Mouse (Mus musculus) brain, adult 2 months (tissue): ENCODE results near the gene Prcp.
A peak's percentile ranks its signal among the peaks of the same experiment; 100 is the strongest.

ENCODE experiments used
- DNase-seq: peaks from one replicate; pipeline ENCODE4 v3.0.0; 2011; ENCODE audit warnings: low read depth, low spot score

Gene Prcp

DNA sequence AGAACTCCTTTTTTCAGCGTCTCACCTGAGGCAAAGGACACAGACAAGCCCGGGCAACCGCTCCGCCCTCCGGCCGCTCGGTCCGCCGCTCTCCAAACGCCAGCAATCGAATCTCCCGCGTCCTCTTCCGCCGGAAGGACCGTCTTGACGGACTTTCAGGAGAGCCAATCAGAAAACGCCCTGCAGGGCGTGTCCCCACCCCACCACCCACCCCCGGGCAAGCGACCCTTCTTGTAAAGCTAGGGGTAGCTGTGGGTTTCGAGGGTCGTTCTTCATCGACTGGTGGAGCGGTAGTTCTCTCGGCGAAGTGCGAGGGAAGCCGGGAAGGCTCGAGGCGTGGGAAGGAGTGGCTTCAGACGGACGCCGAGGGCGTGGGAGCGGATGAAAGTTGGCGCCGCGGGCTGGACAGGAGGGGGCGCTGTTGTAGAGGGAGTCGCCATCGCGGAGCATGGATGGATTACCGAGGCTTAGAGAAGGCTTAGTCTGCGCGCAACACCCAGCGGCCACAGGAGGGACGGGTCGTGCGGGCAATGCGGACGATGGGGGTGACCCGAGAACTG is at the start of gene Prcp, which contains the start of gene Ddias:
Gene Prcp, plus strand, starts transcription at position 355 of the 560 bp plus-strand sequence.
Gene Ddias, minus strand, starts transcription at position 132 of the 560 bp plus-strand sequence.
- DNase-seq: peak; percentile 97

DNA sequence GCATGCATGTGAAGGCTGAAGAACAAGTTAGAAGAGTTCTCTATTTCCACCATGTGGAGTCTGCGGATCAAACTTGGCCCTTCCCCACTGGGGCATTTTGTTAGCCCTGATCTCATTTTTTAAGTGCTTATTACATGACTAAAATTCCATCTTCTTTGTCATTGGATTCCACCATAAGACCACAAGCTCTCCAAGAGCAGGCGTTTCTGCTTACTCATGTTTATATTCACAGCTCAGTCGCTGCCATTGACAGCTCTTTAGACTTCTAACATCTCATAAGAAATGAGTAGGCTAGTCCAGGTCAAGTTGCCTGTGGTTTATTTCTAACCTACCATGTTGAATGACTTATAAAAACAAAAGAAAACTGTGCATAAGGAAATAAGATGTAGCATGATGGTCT is 48.0 kb upstream of the Prcp start:
- no peak for DNase-seq

DNA sequence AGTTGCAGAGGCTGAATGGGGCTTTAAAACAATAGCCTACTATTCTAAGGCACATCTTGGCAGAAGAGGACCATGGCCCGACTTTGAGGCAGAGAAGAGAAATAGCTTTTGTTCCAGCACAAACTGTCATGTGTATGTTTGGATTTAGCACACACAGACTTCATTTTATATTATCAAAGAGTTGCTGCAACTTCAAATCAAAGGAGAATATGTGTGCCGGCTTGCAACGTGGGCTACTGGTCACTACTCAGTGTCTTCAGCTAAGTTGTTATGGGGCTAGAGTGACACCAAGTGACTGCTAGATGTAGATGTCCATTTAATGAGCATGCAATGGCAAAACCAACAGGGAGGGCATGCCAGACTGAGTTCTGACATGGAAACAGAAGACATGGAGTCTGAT is 46.3 kb upstream of the Prcp start:
- peak; percentile 93 for DNase-seq

DNA sequence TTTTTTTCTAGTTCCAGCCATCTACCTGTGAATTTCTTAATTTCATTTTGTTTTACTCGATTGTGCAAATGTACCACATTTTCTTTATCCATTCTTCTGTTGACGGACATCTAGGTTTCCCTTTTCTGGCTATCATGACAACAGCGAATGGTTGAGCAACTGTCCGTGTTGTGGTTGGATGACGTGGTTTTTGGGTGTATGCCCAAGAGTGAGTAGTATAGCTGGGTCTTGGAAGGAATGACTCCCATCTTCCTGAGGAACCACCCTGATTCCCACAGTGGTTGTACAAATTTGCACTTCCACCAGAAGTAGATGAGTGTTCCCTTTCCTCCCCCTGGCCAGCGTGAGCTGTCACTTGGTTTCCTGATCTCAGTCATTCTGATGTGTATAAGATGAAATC is 41.9 kb upstream of the Prcp start:
- DNase-seq: no peak

DNA sequence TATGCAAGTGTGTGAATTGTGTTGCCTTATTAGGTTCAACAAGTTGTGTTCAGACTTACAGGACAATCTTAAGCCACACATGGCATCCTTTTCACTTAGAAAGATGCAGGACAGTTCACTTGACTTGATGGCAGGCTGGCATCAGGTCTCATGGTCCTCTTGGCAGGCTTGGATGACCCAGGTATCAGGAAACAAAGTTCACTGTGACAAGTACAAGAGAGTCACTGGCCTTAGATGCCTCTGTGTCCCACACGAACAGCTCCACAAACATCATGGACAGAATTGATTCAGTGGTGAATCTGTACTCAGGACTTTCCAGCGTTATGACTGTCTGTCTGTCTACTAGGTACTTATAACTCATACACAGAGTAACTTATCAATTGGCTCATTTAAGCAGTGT is 39.9 kb upstream of the Prcp start:
- DNase-seq: no peak

DNA sequence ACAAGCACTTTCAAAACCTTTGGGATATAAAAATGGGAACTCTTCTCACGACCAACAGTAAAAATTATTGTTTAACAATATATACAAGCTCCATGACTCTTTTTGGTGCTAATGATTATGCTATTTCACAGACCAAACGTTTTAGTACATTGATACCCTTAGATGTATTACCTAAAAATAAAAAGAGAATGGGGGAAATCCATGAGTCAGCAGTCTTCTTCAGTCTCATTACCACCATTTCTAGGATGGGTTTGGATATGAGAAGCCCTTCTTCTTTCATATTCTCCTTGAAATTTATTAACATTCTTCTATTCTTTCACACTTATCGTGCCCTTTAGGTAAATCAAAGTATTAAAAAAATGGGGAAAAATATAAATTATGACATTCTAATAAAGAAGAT is 37.8 kb upstream of the Prcp start:
- DNase-seq: no peak

DNA sequence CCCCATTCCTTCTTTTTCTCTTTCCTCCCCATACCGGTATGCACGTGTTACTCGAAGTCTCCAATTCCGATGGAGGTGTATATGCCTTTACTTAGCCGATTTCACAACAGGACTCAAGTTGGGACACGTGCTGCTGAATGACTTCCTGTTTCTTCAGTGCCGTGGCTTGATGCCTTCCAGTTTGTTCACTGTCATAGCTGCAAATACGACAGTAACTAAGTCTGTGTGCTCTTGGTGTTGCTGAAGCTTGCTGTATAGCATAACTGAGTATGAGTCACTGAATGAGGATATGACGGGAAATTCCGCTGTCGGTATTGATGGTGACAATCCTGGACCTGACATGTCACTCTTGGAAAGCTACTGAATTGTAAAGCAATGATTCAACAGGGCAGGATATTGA is 37.0 kb upstream of the Prcp start:
- DNase-seq: peak; percentile 31

DNA sequence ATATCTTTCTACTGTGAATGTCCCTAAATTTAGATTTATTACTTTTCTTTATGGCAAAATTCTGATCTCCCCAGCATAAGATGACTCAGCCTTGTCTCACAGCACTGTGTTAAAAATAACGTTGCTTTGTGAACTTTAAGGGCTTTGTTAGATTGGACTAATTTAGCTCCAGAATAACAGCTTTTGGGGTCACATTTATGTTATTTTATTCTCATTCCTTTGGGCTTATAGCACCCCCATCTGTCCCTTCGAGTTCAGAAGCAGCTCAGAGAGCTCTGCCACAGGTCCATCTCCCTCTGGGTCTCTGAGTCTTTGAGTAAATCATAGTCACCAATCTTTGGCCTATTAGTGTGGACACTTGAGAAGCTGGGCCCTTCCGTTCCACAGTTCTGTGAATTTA is 36.4 kb upstream of the Prcp start:
- DNase-seq: peak; percentile 70

DNA sequence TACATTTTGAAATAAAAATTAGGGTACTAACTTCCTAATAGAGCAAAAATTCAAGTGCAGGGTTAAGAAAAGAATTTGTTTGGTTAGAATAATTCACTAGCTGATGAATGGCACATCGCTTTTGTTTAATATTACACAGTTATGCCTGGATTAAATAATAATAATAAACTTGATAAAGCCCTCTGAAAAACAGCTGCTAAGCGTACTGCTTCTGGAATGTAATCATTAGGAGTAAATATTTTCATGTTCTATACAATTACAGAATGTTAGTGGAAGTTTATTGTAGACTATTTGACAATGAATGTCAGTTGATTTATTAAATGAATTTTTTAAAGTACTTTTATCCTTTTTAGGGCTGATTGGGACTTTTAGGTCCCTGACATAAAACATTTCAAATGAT is 32.0 kb upstream of the Prcp start:
- no peak for DNase-seq

DNA sequence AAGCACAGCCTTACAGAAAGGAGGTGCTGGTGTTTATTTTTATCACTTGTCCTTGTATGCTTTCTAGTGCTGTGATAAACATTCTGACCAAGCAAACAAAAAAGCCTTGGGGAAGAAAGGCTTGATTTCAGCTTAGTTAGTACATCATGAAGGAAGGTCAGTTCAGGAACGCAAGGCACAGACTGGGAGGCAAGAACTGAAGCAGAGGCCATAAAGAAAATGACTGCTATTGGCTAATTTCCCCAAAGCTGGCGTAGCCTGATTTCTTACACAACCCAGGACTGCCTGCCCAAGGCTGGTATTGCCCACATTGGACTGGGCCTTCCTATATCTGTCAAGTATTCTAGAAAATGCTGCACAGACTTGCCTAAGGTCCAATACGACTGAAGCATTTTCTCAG is 26.0 kb upstream of the Prcp start:
- DNase-seq: peak; percentile 4

DNA sequence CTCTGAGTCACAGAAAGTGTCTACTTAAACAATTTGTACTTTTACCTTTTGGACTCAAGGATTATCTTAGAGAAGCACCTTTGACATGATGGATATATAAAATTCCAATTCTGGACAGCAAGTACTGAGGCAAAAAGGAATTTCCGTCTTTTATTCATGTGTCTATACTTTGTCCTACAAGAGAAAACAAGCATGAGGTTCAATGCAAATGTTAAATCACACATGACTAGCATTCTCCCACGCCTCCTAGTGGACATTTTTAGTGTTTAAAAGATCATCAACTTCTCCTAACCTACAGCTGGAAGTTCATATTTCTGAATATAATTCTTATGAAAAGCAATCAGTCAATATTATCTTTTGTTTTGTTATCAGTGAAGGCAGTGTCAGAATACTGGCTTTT is 7.7 kb upstream of the Prcp start:
- DNase-seq: peak; percentile 67

DNA sequence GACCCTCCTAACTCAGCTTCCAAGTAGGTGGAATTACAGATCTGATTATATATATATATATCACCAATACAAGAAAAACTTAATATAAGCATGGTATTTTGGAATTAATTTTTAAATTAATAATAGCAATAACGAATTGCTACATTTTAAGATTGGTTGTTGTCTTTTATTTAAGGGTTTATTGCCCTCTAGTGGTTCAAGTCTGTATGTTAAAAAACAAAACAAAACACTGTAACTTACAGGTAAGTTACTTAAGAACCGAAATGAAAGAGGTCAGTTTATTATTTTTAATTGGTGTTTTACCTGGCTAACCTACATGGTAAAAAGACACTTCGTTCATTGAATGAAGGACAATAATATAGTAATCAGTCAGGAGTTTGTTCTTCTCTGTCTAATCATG is 4.1 kb upstream of the Prcp start:
- peak; percentile 27 for DNase-seq

DNA sequence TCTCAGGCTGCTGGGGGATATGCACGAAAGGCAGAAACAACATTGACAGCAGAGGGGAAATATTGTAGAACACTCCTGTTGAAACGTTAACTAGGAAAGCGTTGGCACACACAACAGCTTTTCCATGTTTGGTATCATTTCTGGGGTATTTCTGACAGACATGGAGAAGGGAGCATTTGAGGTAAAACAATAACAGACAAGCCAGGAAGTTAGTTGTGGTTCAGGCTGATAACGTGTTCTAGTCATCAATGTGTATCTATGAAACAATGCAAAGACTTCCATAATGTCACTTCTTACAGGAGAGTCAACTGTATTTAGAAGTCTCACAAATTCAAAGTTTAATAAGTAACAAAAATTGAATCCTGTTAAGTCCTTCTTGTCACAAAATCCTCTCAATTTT is 2.7 kb upstream of the Prcp start:
- no peak for DNase-seq

DNA sequence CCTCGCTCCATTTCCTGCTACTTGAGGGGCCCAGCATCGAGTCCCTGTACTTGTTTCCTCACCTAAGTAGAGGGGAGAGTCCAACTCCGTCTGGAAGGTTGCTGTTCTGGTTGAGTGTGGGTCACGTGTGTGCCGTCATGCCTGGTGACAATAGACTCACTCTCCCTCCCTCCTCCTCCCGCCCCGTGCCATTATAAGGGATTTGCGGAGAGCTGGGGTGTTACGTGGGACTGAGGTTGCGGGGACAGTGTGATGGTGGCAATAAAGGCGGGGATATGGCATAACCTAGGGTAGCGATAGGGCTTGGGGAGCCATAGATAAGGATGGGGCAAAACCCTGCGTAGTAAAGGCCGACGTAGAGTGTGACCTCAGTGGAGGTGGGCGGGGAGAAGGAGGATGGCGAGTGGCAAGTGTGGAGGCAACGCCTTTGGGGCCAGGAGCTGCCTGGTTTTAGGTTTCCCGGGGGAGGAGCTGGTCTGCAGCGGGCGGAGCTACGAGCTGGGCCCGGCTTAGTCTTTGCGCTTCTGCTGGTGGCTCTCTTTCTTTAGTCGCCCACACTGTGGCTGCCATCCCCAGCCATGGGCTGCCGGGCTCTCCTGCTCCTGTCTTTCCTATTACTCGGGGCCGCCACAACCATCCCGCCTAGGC is 615 bp downstream of the Prcp start:
- peak; percentile 98 for DNase-seq

DNA sequence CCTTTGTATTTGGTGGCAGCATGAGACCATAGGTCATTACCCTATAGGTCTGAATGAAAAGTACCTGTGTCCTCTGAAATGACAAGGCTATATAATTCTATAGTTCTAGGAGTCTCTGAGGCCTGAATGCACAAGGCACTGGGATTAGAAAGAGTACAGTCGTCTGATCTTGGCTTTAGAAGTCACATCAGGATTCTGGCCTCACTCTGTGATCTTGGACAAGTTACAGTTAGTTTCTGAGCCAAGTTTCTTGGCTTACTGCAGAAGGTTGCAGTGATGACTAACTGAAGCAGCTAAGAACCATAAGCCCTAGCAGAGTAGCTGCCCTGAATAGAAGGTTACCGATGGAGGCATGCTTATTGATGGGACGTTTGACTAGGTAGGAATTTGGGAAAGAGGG is 1.8 kb downstream of the Prcp start:
- DNase-seq: peak; percentile 63

DNA sequence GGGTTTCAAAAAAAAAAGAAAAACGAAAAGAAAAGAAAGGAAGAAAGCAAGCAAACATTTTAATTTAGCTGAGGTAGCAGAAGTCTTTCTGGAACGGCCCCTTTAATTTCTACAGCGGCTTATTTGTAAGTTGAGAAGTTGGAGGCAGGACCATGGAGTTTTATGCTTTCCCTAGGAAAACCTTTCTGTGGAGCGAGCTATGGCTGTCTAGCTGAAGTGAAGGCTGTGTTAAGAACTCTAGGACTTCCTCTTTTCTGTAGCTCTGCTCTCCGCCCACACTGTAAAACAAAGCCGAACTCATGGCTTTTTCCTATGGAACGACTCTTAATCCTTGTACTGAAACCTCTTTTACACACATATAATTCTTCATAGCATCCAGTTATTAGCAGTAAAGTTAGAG is 2.3 kb downstream of the Prcp start:
- peak; percentile 41 for DNase-seq

DNA sequence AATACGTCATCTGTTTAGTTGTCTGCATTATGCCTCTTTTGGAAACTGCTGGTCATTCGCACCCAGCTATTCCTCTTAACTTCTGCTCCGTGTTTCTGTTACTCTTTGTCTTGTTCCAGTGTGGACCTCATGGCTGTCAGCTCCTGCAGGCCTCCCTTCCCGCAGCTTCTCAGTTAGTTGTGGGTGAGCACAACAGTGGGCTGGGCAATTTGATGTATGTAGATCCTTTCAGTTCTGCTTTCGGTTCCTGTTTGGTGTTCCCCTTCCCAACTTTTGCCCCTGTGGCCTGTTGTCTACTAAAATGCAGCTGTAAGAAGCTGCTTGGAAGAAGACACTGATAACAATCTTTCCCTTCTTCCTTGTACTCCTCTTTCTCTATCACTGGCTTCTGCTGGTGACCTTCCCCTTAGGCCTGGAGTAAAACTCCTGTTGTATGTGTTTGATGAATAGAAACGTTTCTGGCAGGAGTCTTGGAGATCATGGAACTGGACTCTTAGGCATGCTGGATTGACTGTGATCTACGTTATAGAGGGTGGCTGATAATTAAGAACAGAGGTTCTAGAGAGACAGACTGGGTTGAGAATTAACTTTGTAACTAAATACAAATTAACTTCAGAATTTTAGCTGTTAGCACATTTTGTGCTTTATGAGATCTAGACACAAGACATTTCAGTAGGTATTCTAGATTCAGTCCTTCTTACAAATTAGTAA is 4.5 kb downstream of the Prcp start:
- peak; percentile 42 for DNase-seq

DNA sequence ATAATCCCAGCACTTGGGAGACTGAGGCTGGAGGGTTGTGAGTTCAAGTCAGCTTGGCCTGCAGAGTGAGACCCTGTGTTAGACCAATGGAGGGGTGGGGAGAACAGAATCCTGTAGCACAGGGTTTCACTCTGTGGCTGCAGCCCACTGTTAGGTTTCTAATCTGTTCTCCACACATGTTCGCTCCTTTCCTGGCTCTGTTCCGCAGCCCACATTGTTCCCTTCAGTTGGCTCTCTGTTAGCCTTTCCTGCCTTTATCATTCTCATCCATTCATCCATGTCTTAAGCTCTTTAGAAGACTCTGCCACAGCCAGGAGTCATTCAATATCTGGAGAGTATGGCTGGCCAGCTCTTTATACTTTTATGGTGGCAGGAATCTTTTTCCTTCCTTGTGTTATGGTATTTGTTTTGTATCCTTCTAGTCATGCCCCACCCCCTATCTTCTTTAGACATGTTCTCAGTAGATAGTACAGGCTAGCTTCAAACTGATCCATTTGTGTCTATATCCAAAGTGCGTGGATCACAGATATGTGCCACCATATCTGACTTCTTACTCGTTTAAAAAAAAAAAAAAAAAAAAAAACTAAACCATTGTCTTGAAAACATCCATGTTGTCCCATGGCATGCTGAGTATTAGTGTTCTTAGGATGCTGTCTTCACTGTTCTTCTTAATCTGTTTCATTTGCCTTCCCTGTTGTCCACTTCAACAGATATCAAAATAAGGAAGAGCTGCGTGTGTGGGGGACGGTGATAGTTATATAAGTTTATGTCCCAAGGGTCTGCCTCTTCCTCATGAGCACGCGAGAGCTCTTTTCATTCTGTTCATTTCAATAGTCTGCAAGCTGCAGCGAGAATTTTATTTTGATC is 9.8 kb downstream of the Prcp start:
- DNase-seq: no peak

DNA sequence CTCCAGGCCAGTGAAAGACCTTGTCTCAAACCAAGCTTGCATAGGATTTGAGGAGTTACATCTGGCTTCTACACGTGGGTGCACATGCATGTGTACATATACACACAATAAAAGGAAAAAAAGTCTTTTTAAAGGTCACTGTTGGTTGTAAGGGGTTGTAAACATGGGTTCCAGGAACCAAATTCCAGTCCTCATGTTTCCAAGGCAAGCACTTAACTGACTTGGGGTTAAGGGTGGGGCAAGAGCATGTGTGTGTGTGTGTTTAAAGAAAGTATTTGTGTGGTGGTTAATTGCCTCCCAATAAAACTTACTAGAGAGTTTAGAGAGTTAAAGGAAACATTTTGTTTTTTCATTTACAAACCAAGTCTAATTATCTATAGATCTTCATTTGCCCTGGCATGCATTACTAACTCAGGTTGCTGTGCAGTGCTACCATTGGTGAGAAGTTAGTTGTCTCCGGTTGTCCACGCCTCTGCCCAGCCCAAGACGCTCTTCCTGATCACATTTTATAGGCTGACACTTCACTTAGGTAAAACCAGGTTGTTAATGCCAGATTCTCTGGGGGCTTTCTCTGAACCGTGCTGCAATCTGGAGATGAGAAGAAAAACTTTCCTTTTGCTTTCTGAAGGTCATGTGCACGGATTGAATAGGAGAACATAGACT is 10.9 kb downstream of the Prcp start:
- DNase-seq: no peak

DNA sequence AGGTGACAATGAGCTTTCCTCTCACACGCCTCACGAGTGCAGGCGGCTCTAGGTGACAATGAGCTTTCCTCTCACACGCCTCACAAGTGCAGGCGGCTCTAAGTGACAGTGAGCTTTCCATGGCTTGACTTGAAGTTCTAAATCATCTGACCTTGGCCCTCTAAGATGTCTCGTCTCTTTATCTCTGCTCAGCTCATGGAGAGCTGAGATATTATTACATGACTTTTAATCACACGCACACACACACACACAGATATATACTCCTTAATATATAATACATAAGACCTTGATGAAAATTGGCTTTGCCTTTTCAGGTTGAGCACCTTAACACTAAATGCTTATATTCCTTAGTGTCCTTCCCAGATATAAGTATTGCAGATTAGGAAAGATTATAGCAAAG is 12.5 kb downstream of the Prcp start:
- DNase-seq: no peak

DNA sequence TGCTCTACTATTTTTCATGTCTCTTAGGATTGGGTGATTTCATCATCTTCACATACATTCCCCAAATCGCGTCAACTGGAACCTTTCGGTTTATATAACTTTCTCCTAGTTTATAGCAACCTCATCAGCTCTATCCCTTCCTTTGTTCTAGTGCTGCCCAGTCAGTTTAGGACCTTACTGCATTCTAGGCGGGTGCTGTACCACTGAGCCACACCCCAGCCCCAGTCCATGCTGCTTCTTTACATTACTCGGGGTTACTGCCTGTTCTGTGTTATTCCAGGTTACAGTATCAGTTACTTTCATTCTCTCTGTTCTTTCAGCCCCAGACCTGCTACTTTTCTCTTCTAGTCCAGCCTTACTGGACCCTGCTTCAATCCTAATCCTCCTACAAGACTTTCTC is 13.0 kb downstream of the Prcp start:
- DNase-seq: no peak

DNA sequence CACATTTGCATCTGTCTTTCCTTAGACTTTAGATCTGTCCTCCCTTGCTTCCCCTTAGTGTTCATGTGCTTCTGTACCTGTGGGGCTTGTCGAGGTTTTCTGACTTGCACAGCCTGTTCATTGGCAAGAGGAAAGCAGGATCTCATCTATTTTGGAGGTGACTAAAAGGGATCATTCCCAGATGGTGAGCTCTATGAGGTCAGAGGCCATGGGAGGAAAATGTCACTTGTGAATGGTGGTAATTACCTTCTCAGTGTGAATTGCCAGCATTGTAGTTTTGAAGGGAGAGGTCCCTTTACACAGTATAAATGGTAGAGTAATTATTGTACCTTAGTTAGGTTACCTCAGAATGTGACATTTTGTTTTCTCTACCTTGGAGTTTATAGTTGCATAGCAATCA is 15.9 kb downstream of the Prcp start:
- no peak for DNase-seq
